Mouse (Mus musculus) heart, adult 2 months (tissue): ENCODE data around the gene Tk1. TPM values are rescaled to one million over a fixed set of nuclear protein-coding genes. Genes with fewer than 3 reads are reported as not detected.
A peak's percentile ranks its signal among the peaks of the same experiment; 100 is the strongest.

Experiments used
- DNase-seq, 2 experiments: peaks; one replicate each; pipeline ENCODE4 v3.0.0; 2021
- H3K27ac ChIP-seq: fragments of 200-600 bp; 2 replicates; pipeline ENCODE4 v1.8.1; 2022
- H3K27me3 ChIP-seq: fragments of 200-500 bp; 2 replicates; pipeline ENCODE4 v1.6.1; 2012; ENCODE audit warnings: mild to moderate bottlenecking, low read length, inconsistent platforms, mixed read lengths; ENCODE audit not compliant: control insufficient read depth, insufficient read depth
- H3K36me3 ChIP-seq: fragments of 200-500 bp; 2 replicates; pipeline ENCODE4 v1.6.1; 2012; ENCODE audit warnings: low read length, inconsistent platforms; ENCODE audit not compliant: control insufficient read depth, insufficient read depth
- H3K4me1 ChIP-seq: fragments of 200-500 bp; 2 replicates; pipeline ENCODE4 v1.6.1; 2011; ENCODE audit warnings: low read length; ENCODE audit not compliant: control insufficient read depth, insufficient read depth
- H3K4me3 ChIP-seq: fragments of 200-600 bp; 2 replicates; pipeline ENCODE4 v1.8.1; 2022
- H3K79me2 ChIP-seq: fragments of 200-500 bp; replicated peaks from 2 replicates; pipeline ENCODE4 v1.6.1; 2012; ENCODE audit warnings: mild to moderate bottlenecking, inconsistent platforms, low read length, moderate library complexity, mixed read lengths; ENCODE audit not compliant: control insufficient read depth, insufficient read depth
- H3K9ac ChIP-seq: fragments of 200-500 bp; 2 replicates; pipeline ENCODE4 v1.6.1; 2012; ENCODE audit warnings: low read depth, mild to moderate bottlenecking, control low read depth, inconsistent platforms, low read length, mixed read lengths
- CTCF ChIP-seq: fragments of 200-600 bp; IDR thresholded peaks from 2 replicates; pipeline ENCODE4 v1.8.1; 2022; ENCODE audit warnings: antibody characterized with exemption, mild to moderate bottlenecking, moderate library complexity
- EP300 ChIP-seq: fragments of 200-500 bp; IDR thresholded peaks from 2 replicates; pipeline ENCODE4 v1.6.1; 2011; ENCODE audit warnings: low read depth, low read length, control low read depth; ENCODE audit not compliant: insufficient read depth
- POLR2A ChIP-seq: fragments of 200-500 bp; IDR thresholded peaks from 2 replicates; pipeline ENCODE4 v1.6.1; 2011; ENCODE audit warnings: mild to moderate bottlenecking, low read depth, low read length, control low read depth; ENCODE audit not compliant: insufficient read depth
- WGBS: fragments of 180-500 bp; shearing (Covaris S2); methylation state at CpG from one replicate; pipeline ENCODE4 v1.1.7; 2018; 5-methylcytosine and 5-hydroxymethylcytosine counted together
- intact Hi-C: fragments of 180-260 bp; cut with DNase I; formaldehyde crosslinking; loops from one replicate; pipeline ENCODE4 v1.15.1; 2025
- polyA plus RNA-seq: library from polyadenylated mRNA; depleted of rRNA; stranded (reverse); fragments of >200 nt; gene quantifications from 2 replicates; pipeline ENCODE4 v1.2.3, GENCODE M21; 2012
- total RNA-seq, 2 experiments: library from RNA; stranded (reverse); gene quantifications; 2 replicates each; pipeline ENCODE4 v1.2.3; 2021

Tk1 gene
- total and polyA plus RNA-seq, 3 experiments: 1.9 to 3.0 (median 2.0) TPM

- H3K79me2 ChIP-seq: peaks cover 2% of the 10 kb centered on the region
- peak overlapping the region; percentile 72 for H3K27ac ChIP-seq
- peaks cover 6% of the 10 kb centered on the region for H3K4me1 ChIP-seq
- no peak for TF ChIP-seq POLR2A
- TF ChIP-seq EP300: no peak
- DNase-seq: no peak
- intact Hi-C loops: no loop called here
- H3K9ac ChIP-seq: no peak overlapping the region
- H3K27me3 ChIP-seq: no peaks in the 10 kb centered on the region
- WGBS: 63% methylated on average over 6 of the region's 6 CpGs
- H3K4me3 ChIP-seq: no peak overlapping the region
- no peaks in the 10 kb centered on the region for H3K36me3 ChIP-seq
Measured at GRCm38 (mm10) chr11:117814704-117815366, 11.1 kb downstream of the Tk1 start.

GRCm38 (mm10) chr11:117813867-117814266, 12.0 kb downstream of the Tk1 start:
- 38% methylated on average over 5 of the region's 5 CpGs for WGBS
- peak overlapping the region; percentile 72 for H3K27ac ChIP-seq
- no peaks in the 10 kb centered on the region for H3K36me3 ChIP-seq
- no peak for DNase-seq
- H3K27me3 ChIP-seq: no peaks in the 10 kb centered on the region
- H3K79me2 ChIP-seq: peaks cover 2% of the 10 kb centered on the region
- no peak overlapping the region for H3K9ac ChIP-seq
- H3K4me3 ChIP-seq: no peak overlapping the region
- peaks cover 6% of the 10 kb centered on the region for H3K4me1 ChIP-seq
- intact Hi-C loops: no loop called here
- TF ChIP-seq CTCF (no peak), POLR2A (no peak), EP300 (no peak)

GRCm38 (mm10) chr11:117810401-117811046, 15.4 kb downstream of the Tk1 start:
- Histone ChIP-seq H3K27me3 (no peaks in the 10 kb centered on the region), H3K79me2 (peaks cover 2% of the 10 kb centered on the region), H3K27ac (peak overlapping the region; percentile 90), H3K9ac (peak overlapping the region; percentile 94), H3K36me3 (no peaks in the 10 kb centered on the region), H3K4me1 (peaks cover 2% of the 10 kb centered on the region), H3K4me3 (peak overlapping the region; percentile 96)
- intact Hi-C loops: loop anchor here (1.0 kb wide), 1 partner anchor 13 kb away; no protein-coding TSS in a partner anchor
- WGBS: 1% methylated on average over 21 of the region's 21 CpGs
- peak; percentile 89 to 90 for DNase-seq
- TF ChIP-seq CTCF: peak; percentile 73
- 0 out of 2 replicates have a peak, but pooled peaks have one; percentile 42 for TF ChIP-seq EP300
- TF ChIP-seq POLR2A: 0 out of 2 replicates have a peak, but pooled peaks have one; percentile 37

GRCm38 (mm10) chr11:117809407-117810311, 16.2 kb downstream of the Tk1 start, which contains the start of the genes Gm20708 and Syngr2:
Gm20708 (plus strand) TSS chr11:117809668.
Syngr2 (plus strand) TSS chr11:117809668.
- under 1% methylated on average over 75 of the region's 75 CpGs for WGBS
- DNase-seq: peak; percentile 89 to 90
- Histone ChIP-seq H3K79me2 (peaks cover 2% of the 10 kb centered on the region), H3K4me1 (peaks cover 2% of the 10 kb centered on the region), H3K9ac (peak within 1 kb of the TSS; percentile 94), H3K27me3 (no peaks in the 10 kb centered on the region), H3K4me3 (peak within 1 kb of the TSS; percentile 96), H3K27ac (peak within 1 kb of the TSS; percentile 90), H3K36me3 (no peaks in the 10 kb centered on the region)
- TF ChIP-seq EP300 (no peak), CTCF (no peak), POLR2A (peak; percentile 65)
- intact Hi-C loops: loop anchor here (1.0 kb wide), 1 partner anchor 14 kb away; no protein-coding TSS in a partner anchor

GRCm38 (mm10) chr11:117806781-117807180, 19.1 kb downstream of the Tk1 start:
- TF ChIP-seq CTCF: no peak
- no peak overlapping the region for H3K27ac ChIP-seq
- intact Hi-C loops: no loop called here
- WGBS: 92% methylated on average over 6 of the region's 6 CpGs
- H3K4me1 ChIP-seq: peaks cover 2% of the 10 kb centered on the region
- DNase-seq: no peak
- H3K9ac ChIP-seq: no peak overlapping the region
- peaks cover 2% of the 10 kb centered on the region; the same call in 1 of the 2 replicates for H3K79me2 ChIP-seq
- no peaks in the 10 kb centered on the region for H3K36me3 ChIP-seq
- no peaks in the 10 kb centered on the region for H3K27me3 ChIP-seq
- no peak overlapping the region for H3K4me3 ChIP-seq
